Mouse (Mus musculus): Measurements from ENCODE around the gene Asap2. TPM values are rescaled to one million over a fixed set of nuclear protein-coding genes. Genes with fewer than 3 reads are reported as not detected.

The Asap2 gene
- polyA plus RNA-seq, 1 experiment: 3.6 TPM

DNA sequence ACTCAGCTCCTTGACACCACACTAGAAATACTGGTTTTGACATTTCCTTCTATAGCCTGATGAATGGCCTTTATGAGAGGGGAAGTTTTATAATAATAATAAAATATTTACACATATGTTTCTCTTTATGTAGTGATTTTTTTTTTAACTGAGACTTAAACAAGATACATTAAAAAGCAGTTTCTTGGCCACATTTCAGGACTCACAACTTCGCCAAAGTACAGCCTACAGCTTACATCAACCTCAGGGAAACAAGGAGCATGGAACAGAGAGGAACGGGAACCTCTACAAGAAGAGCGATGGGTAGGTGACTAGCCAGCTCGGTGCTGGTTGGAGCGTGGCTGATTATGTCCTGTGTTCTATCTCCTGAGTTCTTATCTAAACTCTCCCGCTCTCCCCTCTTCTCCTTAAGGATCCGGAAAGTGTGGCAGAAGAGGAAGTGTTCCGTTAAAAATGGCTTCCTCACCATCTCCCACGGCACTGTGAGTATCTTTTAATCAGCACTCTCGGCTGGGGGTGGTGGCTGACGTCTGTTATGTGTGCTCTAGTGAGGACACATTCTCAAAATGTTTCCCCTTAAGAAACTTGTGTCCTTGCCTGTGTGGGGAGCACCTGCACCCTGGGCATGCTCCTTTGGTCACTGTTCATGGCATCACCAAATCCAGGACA lies 227.7 kb downstream of the Asap2 start:
- peaks cover 8% of the 10 kb centered on the region for H3K4me1 ChIP-seq (replicated peaks; ENCODE audit: control insufficient read depth, insufficient read depth, low read length)
- no peak overlapping the region for H3K4me3 ChIP-seq (ENCODE audit: control insufficient read depth, insufficient read depth, low read length)
- no peak for DNase-seq
- TF ChIP-seq CTCF (IDR thresholded peaks at IDR 0.05; ENCODE audit: borderline replicate concordance, control insufficient read depth, extremely low read depth, insufficient read depth, low read length, poor library complexity) (no peak), POLR2A (IDR thresholded peaks at IDR 0.05; ENCODE audit: control insufficient read depth, extremely low read depth, insufficient read depth, low read length, poor library complexity) (no peak)
- H3K36me3 ChIP-seq (ENCODE audit: control insufficient read depth, insufficient read depth, low read length): no peaks in the 10 kb centered on the region
- H3K27me3 ChIP-seq (ENCODE audit: control insufficient read depth, insufficient read depth, low read length): no peaks in the 10 kb centered on the region
- 77% methylated on average over 11 of the region's 11 CpGs for WGBS
- H3K27ac ChIP-seq (ENCODE audit: control insufficient read depth, insufficient read depth, low read length): no peak overlapping the region

DNA sequence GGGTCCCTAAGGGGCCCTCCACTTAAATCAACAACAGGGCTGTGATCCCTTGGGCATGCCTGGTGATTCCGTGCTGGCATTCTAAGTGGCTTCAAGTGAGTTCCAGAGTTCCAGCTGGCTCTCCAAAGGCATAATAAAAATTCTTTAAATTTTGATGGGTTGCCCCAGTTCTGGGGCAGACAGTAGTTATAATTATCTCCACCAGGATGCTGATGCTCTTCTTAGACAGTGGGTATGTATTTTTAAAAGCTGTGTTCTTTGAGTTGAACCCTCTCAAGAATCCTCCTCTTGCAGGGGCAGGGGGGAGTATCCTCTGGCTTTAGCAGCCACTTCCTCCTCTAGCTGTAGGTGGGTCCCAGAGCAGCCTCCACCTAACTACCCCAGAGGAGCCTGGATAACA lies 230.3 kb downstream of the Asap2 start:
- 93% methylated on average over 1 of the region's 1 CpGs for WGBS
- no peaks in the 10 kb centered on the region for H3K4me1 ChIP-seq (replicated peaks; ENCODE audit: control insufficient read depth, insufficient read depth, low read length)
- DNase-seq: no peak
- no peaks in the 10 kb centered on the region for H3K36me3 ChIP-seq (ENCODE audit: control insufficient read depth, insufficient read depth, low read length)
- no peak overlapping the region for H3K4me3 ChIP-seq (ENCODE audit: control insufficient read depth, insufficient read depth, low read length)
- TF ChIP-seq POLR2A (IDR thresholded peaks at IDR 0.05; ENCODE audit: control insufficient read depth, extremely low read depth, insufficient read depth, low read length, poor library complexity): no peak
- TF ChIP-seq CTCF (IDR thresholded peaks at IDR 0.05; ENCODE audit: borderline replicate concordance, control insufficient read depth, extremely low read depth, insufficient read depth, low read length, poor library complexity): no peak
- H3K27me3 ChIP-seq (ENCODE audit: control insufficient read depth, insufficient read depth, low read length): no peaks in the 10 kb centered on the region
- H3K27ac ChIP-seq (ENCODE audit: control insufficient read depth, insufficient read depth, low read length): no peak overlapping the region

- 94% methylated on average over 4 of the region's 4 CpGs for WGBS
- Histone ChIP-seq H3K4me3 (ENCODE audit: control insufficient read depth, insufficient read depth, low read length) (no peak overlapping the region), H3K27me3 (ENCODE audit: control insufficient read depth, insufficient read depth, low read length) (no peaks in the 10 kb centered on the region), H3K36me3 (ENCODE audit: control insufficient read depth, insufficient read depth, low read length) (no peaks in the 10 kb centered on the region), H3K4me1 (replicated peaks; ENCODE audit: control insufficient read depth, insufficient read depth, low read length) (no peaks in the 10 kb centered on the region), H3K27ac (ENCODE audit: control insufficient read depth, insufficient read depth, low read length) (no peak overlapping the region)
- DNase-seq: no peak
- TF ChIP-seq POLR2A (IDR thresholded peaks at IDR 0.05; ENCODE audit: control insufficient read depth, extremely low read depth, insufficient read depth, low read length, poor library complexity) (no peak), CTCF (IDR thresholded peaks at IDR 0.05; ENCODE audit: borderline replicate concordance, control insufficient read depth, extremely low read depth, insufficient read depth, low read length, poor library complexity) (no peak)
Measured at GRCm38 (mm10) chr12:21223923-21224322, 233.7 kb downstream of the Asap2 start.

GRCm38 (mm10) chr12:21225358-21225757 lies 235.1 kb downstream of the Asap2 start:
- no peak overlapping the region for H3K4me3 ChIP-seq (ENCODE audit: control insufficient read depth, insufficient read depth, low read length)
- no peaks in the 10 kb centered on the region for H3K4me1 ChIP-seq (replicated peaks; ENCODE audit: control insufficient read depth, insufficient read depth, low read length)
- H3K27me3 ChIP-seq (ENCODE audit: control insufficient read depth, insufficient read depth, low read length): no peaks in the 10 kb centered on the region
- DNase-seq: no peak
- 93% methylated on average over 8 of the region's 8 CpGs for WGBS
- TF ChIP-seq POLR2A (IDR thresholded peaks at IDR 0.05; ENCODE audit: control insufficient read depth, extremely low read depth, insufficient read depth, low read length, poor library complexity): no peak
- no peak for TF ChIP-seq CTCF (IDR thresholded peaks at IDR 0.05; ENCODE audit: borderline replicate concordance, control insufficient read depth, extremely low read depth, insufficient read depth, low read length, poor library complexity)
- H3K27ac ChIP-seq (ENCODE audit: control insufficient read depth, insufficient read depth, low read length): no peak overlapping the region
- no peaks in the 10 kb centered on the region for H3K36me3 ChIP-seq (ENCODE audit: control insufficient read depth, insufficient read depth, low read length)

DNA sequence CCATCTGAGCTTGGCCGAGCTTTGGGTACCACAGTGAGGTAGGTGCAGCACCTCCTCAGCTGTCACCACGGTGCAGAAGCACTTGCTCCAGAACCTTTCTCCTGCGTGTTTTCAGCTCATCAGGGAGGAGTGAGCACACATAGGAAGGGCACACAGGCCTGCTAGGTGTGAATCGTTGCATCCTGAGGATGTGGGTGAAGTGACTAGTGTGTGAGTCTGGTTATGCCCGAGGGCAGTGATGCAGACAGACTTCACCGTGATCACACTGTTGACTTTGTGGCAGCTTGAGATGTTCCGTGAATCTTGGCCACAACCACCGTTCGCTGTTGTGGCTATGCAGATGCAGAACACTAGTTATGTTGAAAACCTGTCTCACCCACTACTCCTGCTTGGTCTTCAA lies 236.1 kb downstream of the Asap2 start:
- WGBS: 75% methylated on average over 9 of the region's 9 CpGs
- Histone ChIP-seq H3K4me3 (ENCODE audit: control insufficient read depth, insufficient read depth, low read length) (no peak overlapping the region), H3K27me3 (ENCODE audit: control insufficient read depth, insufficient read depth, low read length) (no peaks in the 10 kb centered on the region), H3K4me1 (replicated peaks; ENCODE audit: control insufficient read depth, insufficient read depth, low read length) (no peaks in the 10 kb centered on the region), H3K36me3 (ENCODE audit: control insufficient read depth, insufficient read depth, low read length) (no peaks in the 10 kb centered on the region), H3K27ac (ENCODE audit: control insufficient read depth, insufficient read depth, low read length) (no peak overlapping the region)
- TF ChIP-seq POLR2A (IDR thresholded peaks at IDR 0.05; ENCODE audit: control insufficient read depth, extremely low read depth, insufficient read depth, low read length, poor library complexity) (no peak), CTCF (IDR thresholded peaks at IDR 0.05; ENCODE audit: borderline replicate concordance, control insufficient read depth, extremely low read depth, insufficient read depth, low read length, poor library complexity) (no peak)
- DNase-seq: no peak

DNA sequence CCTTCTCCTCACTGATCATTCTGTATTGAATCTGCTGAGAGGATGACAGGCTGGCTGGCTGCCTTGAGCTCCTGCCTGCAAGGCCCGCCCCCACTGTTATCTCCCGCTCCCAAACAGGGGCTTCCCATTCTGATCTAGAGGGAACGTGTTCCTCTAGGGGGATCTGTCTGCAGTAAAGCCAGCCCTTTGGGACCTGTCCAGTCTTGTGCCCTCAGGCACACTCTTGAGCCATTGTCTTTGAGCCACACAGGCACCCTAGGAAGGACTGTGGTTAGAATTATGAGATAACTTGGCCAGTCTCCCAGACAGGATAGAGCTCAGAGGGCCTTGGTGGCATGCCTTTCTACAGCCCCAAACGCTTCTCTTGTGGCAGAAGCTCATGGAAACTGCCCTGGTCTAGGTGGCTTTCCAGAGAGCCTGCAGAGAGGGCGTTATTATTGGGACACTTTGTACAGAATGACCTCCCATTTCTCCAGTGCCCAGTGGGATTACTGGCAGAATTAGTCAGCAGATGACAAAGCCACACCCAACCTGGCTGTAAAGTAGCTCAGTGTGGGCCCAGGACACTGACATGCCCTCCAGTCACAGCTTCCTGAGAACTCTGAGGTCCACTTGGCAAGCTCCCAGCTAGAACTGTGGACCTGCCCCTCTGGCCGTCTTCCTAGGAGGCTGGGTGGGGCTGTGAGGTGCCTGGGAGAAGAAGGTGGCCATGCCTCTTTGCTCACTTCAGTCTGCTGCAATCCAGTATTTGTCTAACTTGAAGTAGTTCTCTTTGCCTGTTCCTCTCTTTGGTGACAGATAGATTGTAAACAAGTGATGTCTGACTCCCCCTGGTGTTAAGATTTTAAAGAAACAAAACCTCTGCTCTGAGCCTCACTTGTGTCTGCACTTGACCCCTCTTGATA lies 237.1 kb downstream of the Asap2 start:
- Histone ChIP-seq H3K4me1 (replicated peaks; ENCODE audit: control insufficient read depth, insufficient read depth, low read length) (no peaks in the 10 kb centered on the region), H3K27me3 (ENCODE audit: control insufficient read depth, insufficient read depth, low read length) (no peaks in the 10 kb centered on the region), H3K4me3 (ENCODE audit: control insufficient read depth, insufficient read depth, low read length) (no peak overlapping the region), H3K36me3 (ENCODE audit: control insufficient read depth, insufficient read depth, low read length) (no peaks in the 10 kb centered on the region), H3K27ac (ENCODE audit: control insufficient read depth, insufficient read depth, low read length) (no peak overlapping the region)
- no peak for DNase-seq
- 67% methylated on average over 6 of the region's 6 CpGs for WGBS
- no peak for TF ChIP-seq CTCF (IDR thresholded peaks at IDR 0.05; ENCODE audit: borderline replicate concordance, control insufficient read depth, extremely low read depth, insufficient read depth, low read length, poor library complexity)
- TF ChIP-seq POLR2A (IDR thresholded peaks at IDR 0.05; ENCODE audit: control insufficient read depth, extremely low read depth, insufficient read depth, low read length, poor library complexity): no peak

Measured in thymus, adult 2 months (tissue).